8 mouse cellular contexts compared by ENCODE assay signal in the genomic region with DNA sequence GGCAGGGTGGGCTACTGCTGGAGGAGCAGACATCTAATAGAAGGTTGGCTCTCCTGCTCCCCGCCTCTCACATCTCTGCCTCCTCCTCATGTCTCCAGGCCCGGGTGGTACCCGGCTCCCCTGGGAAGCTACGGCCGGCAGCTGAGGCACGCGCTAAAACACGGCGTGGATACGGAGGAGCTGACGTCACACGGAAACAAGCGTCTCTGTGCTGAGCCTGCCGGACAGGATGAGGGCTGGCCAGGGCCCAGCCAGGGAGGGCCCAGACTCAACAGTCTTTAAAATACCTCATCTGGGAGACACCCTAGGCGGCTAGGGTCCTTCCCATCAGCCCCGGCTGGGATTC. TPM values are rescaled to one million over a fixed set of nuclear protein-coding genes. Genes with fewer than 3 reads are reported as not detected.
DNase-seq lines count a peak whose midpoint lies in the region; ATAC-seq and TF ChIP-seq lines count a peak whose summit lies in the region.

No protein-coding gene starts in this region.

- DNase-seq in adrenal gland, postnatal 36 days: peak; percentile 49 to 66
- peak; percentile 80 for DNase-seq in forebrain, embryonic 11.5 days (ENCODE audit: low spot score)
- DNase-seq in kidney, postnatal 36 days: peak; percentile 53 to 61
- DNase-seq in liver, embryonic 13.5 days: no peak
- no peak for DNase-seq in spleen, adult 12 weeks (ENCODE audit: low spot score)

- H3K9me3 ChIP-seq in E14TG2a.4 (ENCODE audit: low read length): no peaks in the 10 kb centered on the region
- H3K9me3 ChIP-seq in forebrain, embryonic 11.5 days (ENCODE audit: control insufficient read depth, low read length): no peaks in the 10 kb centered on the region
- no peaks in the 10 kb centered on the region for H3K9me3 ChIP-seq in heart, embryonic 14.5 days (ENCODE audit: control insufficient read depth, low read length)
- no peaks in the 10 kb centered on the region for H3K9me3 ChIP-seq in liver, embryonic 13.5 days (replicated peaks)
- H3K9me3 ChIP-seq in neural tube, embryonic 12.5 days: no peaks in the 10 kb centered on the region

- H3K36me3 ChIP-seq in E14TG2a.4 (ENCODE audit: insufficient read depth, low read length): peaks cover 14% of the 10 kb centered on the region
- H3K36me3 ChIP-seq in forebrain, embryonic 11.5 days (ENCODE audit: control insufficient read depth, insufficient read depth, low read length): no peaks in the 10 kb centered on the region
- H3K36me3 ChIP-seq in heart, embryonic 14.5 days (ENCODE audit: control insufficient read depth, insufficient read depth, low read length): no peaks in the 10 kb centered on the region
- no peaks in the 10 kb centered on the region for H3K36me3 ChIP-seq in liver, embryonic 13.5 days
- no peaks in the 10 kb centered on the region for H3K36me3 ChIP-seq in neural tube, embryonic 12.5 days

- H3K4me3 ChIP-seq in E14TG2a.4 (replicated peaks; ENCODE audit: low read length): peak overlapping the region; percentile 75
- H3K4me3 ChIP-seq in forebrain, embryonic 11.5 days (ENCODE audit: low read depth, low read length): peak overlapping the region; percentile 54
- peak overlapping the region; percentile 47 to 49 for H3K4me3 ChIP-seq in heart, embryonic 14.5 days (ENCODE audit: control insufficient read depth in 1 of 2, insufficient read depth in 1 of 2, low read depth in 1 of 2, low read length in 2 of 2)
- peak overlapping the region; percentile 25; the same call in 1 of the 2 replicates for H3K4me3 ChIP-seq in liver, embryonic 13.5 days (replicated peaks)
- peak overlapping the region; percentile 53 for H3K4me3 ChIP-seq in neural tube, embryonic 12.5 days

- no peak for TF ChIP-seq CTCF in E14TG2a.4 (conservative IDR thresholded peaks at IDR 0.05; ENCODE audit: low read length)

- H3K27ac ChIP-seq in forebrain, embryonic 11.5 days (ENCODE audit: low read depth, low read length): peak overlapping the region; percentile 57
- H3K27ac ChIP-seq in heart, embryonic 14.5 days (replicated peaks in 1 of 2; ENCODE audit: control insufficient read depth in 1 of 2, insufficient read depth in 1 of 2, low read depth in 2 of 2, low read length in 2 of 2): no peak overlapping the region
- H3K27ac ChIP-seq in liver, embryonic 13.5 days: no peak overlapping the region
- H3K27ac ChIP-seq in neural tube, embryonic 12.5 days: peak overlapping the region; percentile 85

- peaks cover 46% of the 10 kb centered on the region for H3K4me1 ChIP-seq in E14TG2a.4 (replicated peaks; ENCODE audit: low read depth, low read length)
- H3K4me1 ChIP-seq in forebrain, embryonic 11.5 days (replicated peaks; ENCODE audit: control insufficient read depth, insufficient read depth, low read length): peaks cover 11% of the 10 kb centered on the region
- peaks cover 8 to 14% of the 10 kb centered on the region in 2 experiments; a peak in 3 of 4 replicates for H3K4me1 ChIP-seq in heart, embryonic 14.5 days (ENCODE audit: control insufficient read depth in 2 of 2, insufficient read depth in 2 of 2, low read length in 2 of 2)
- no peaks in the 10 kb centered on the region for H3K4me1 ChIP-seq in liver, embryonic 13.5 days (replicated peaks)
- H3K4me1 ChIP-seq in neural tube, embryonic 12.5 days: peaks cover 16% of the 10 kb centered on the region

- H3K4me2 ChIP-seq in forebrain, embryonic 11.5 days (ENCODE audit: low read depth, low read length, severe bottlenecking): peak overlapping the region; percentile 95
- peak overlapping the region; percentile 90 for H3K4me2 ChIP-seq in heart, embryonic 14.5 days (ENCODE audit: low read length)
- H3K4me2 ChIP-seq in liver, embryonic 13.5 days: peak overlapping the region; percentile 43
- H3K4me2 ChIP-seq in neural tube, embryonic 12.5 days (replicated peaks): peak overlapping the region; percentile 85

- peak; percentile 92 for ATAC-seq in forebrain, embryonic 11.5 days (replicated peaks; ENCODE audit: low FRiP score)
- ATAC-seq in heart, embryonic 14.5 days (ENCODE audit: insufficient number of reproducible peaks, insufficient read depth, low FRiP score, low read depth): peak; percentile 62
- no peak for ATAC-seq in liver, embryonic 13.5 days (ENCODE audit: low read depth)
- ATAC-seq in neural tube, embryonic 12.5 days (ENCODE audit: low FRiP score, low read depth): peak; percentile 91

- H3K27me3 ChIP-seq in E14TG2a.4 (ENCODE audit: insufficient read depth, low read length): peaks cover 27% of the 10 kb centered on the region
- H3K27me3 ChIP-seq in forebrain, embryonic 11.5 days (ENCODE audit: control insufficient read depth, insufficient read depth, low read length): peaks cover 5% of the 10 kb centered on the region; the same call in 1 of the 2 replicates
- peaks cover 27% of the 10 kb centered on the region for H3K27me3 ChIP-seq in heart, embryonic 14.5 days (ENCODE audit: control insufficient read depth, insufficient read depth, low read length)
- peaks cover 49% of the 10 kb centered on the region for H3K27me3 ChIP-seq in liver, embryonic 13.5 days
- H3K27me3 ChIP-seq in neural tube, embryonic 12.5 days (replicated peaks): no peaks in the 10 kb centered on the region

- peak overlapping the region; percentile 73 for H3K9ac ChIP-seq in forebrain, embryonic 11.5 days (ENCODE audit: low read length)
- peak overlapping the region; percentile 57 for H3K9ac ChIP-seq in heart, embryonic 14.5 days (ENCODE audit: low read length)
- no peak overlapping the region for H3K9ac ChIP-seq in liver, embryonic 13.5 days
- peak overlapping the region; percentile 82 for H3K9ac ChIP-seq in neural tube, embryonic 12.5 days

- WGBS in forebrain, embryonic 11.5 days: 4% methylated on average over 16 of the region's 16 CpGs
- WGBS in heart, embryonic 14.5 days: 2% methylated on average over 16 of the region's 16 CpGs
- WGBS in liver, embryonic 13.5 days (ENCODE audit: insufficient replicate concordance): 6% methylated on average over 16 of the region's 16 CpGs
- WGBS in neural tube, embryonic 12.5 days: 2% methylated on average over 16 of the region's 16 CpGs

RNA-seq across cellular contexts. Expression of a gene that starts 15.6 kb away (rescaled TPM):
- total RNA-seq in adrenal gland, postnatal 36 days (2021): 1 to 10 TPM; 3.4 to 4.3 TPM
- 16.5 and 20.8 TPM in 2 replicates for polyA plus RNA-seq in forebrain, embryonic 11.5 days (2014; fragmentation: Nextera tagmentation; extraction: Ambion mirVana)
- 6.4 and 8.5 TPM in 2 replicates for polyA plus RNA-seq in heart, embryonic 14.5 days (2014; fragmentation: Nextera tagmentation; extraction: Ambion mirVana)
- 1.9 and 2.2 TPM in 2 replicates for polyA plus RNA-seq in liver, embryonic 13.5 days (2015; fragmentation: Nextera tagmentation; extraction: Ambion mirVana)
- 33.3 and 35.8 TPM in 2 replicates for polyA plus RNA-seq in neural tube, embryonic 12.5 days (2016; fragmentation: Nextera tagmentation; extraction: Ambion mirVana)

RNA-seq across cellular contexts. Expression of a gene that starts 52.3 kb away (rescaled TPM):
- total RNA-seq in adrenal gland, postnatal 36 days (2021): under 1 TPM in 1 of 2 experiments, not detected in 1; 0.20 TPM
- not detected in 2 replicates for polyA plus RNA-seq in forebrain, embryonic 11.5 days (2014; fragmentation: Nextera tagmentation; extraction: Ambion mirVana)
- polyA plus RNA-seq in heart, embryonic 14.5 days (2014; fragmentation: Nextera tagmentation; extraction: Ambion mirVana): not detected in 2 replicates
- polyA plus RNA-seq in liver, embryonic 13.5 days (2015; fragmentation: Nextera tagmentation; extraction: Ambion mirVana): not detected in 2 replicates
- 0.34 TPM in 1 of 2 replicates, not detected in the other for polyA plus RNA-seq in neural tube, embryonic 12.5 days (2016; fragmentation: Nextera tagmentation; extraction: Ambion mirVana)

Comparison
In these comparisons a context has a peak if more than half of its experiments do, and no peak if none do; other contexts are left out.
1. H3K4me3 ChIP-seq: peak in every context shown above with its lines; median percentile 75 in E14TG2a.4; 54 in forebrain, embryonic 11.5 days; 53 in neural tube, embryonic 12.5 days; 48 in heart, embryonic 14.5 days; 25 in liver, embryonic 13.5 days.
2. DNase-seq: peak in adrenal gland, postnatal 36 days (2 of 2), forebrain, embryonic 11.5 days (single experiment) and kidney, postnatal 36 days (2 of 2); none in liver, embryonic 13.5 days (single experiment) and spleen, adult 12 weeks (single experiment).
3. H3K27ac ChIP-seq: peak in forebrain, embryonic 11.5 days (single experiment) and neural tube, embryonic 12.5 days (single experiment); none in heart, embryonic 14.5 days (0 of 2) and liver, embryonic 13.5 days (single experiment).
4. H3K4me2 ChIP-seq: peak in every context shown above with its lines; median percentile 95 in forebrain, embryonic 11.5 days; 90 in heart, embryonic 14.5 days; 85 in neural tube, embryonic 12.5 days; 43 in liver, embryonic 13.5 days.